Mouse (Mus musculus) urinary bladder, postnatal 25 days (tissue): ENCODE results near the gene Luc7l3.
A peak's percentile ranks its signal among the peaks of the same experiment; 100 is the strongest.

Source experiments
- DNase-seq: peaks from one replicate; pipeline ENCODE4 v3.0.0; 2022; ENCODE audit warnings: low spot score

The Luc7l3 gene

GRCm38 (mm10) chr11:94321931-94322400 is at the start of gene Luc7l3:
Gene Luc7l3 (minus strand): TSS chr11:94321988.
- peak; percentile 94 for DNase-seq

DNA sequence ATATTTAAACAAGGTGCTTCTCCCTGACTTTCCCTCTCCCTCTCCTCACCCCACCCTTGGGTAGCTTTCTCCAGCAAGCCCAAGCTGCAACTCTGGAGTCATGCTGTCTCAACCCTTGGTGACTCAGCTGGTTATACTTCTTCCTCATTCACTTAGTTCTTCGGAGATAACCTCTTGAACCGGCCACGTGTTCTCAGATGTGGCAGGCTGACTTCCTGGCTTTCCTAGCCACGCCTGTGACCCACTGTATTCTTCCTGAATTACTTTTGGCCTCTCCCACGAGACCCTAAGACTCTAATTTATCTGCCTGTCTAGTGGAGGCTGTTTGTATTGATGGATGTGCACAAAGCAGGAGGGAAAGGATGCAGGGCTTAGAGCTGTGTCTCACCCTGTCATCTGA is 49.0 kb upstream of the Luc7l3 start:
- no peak for DNase-seq

DNA sequence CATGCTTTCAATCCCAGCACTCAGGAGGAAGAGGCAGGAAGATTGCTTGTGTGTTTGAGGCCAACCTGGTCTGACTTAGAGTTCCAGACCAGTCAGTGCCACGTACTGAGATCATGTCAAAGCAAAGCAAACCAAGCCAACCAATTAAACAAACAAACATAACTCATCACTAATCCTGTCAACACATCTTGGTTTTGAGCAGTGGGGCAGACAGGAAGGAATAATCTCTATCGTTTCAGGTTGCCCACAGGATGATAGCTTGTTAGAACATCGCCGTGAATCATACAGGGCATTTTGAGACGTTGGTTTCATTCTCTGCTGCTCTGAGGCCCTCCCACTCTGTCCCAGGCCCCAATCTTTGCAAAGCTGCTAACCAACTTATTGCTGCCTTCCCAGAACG is 48.2 kb upstream of the Luc7l3 start:
- no peak for DNase-seq

- DNase-seq = no peak
These were observed 43.6 kb upstream of the Luc7l3 start for GRCm38 (mm10) chr11:94365340-94365739.

GRCm38 (mm10) chr11:94363690-94364089 is 41.9 kb upstream of the Luc7l3 start:
- peak; percentile 60 for DNase-seq

- DNase-seq = no peak
These were observed 40.3 kb upstream of the Luc7l3 start for GRCm38 (mm10) chr11:94362101-94362500.

GRCm38 (mm10) chr11:94361166-94361870 is 39.5 kb upstream of the Luc7l3 start:
- DNase-seq = no peak

DNA sequence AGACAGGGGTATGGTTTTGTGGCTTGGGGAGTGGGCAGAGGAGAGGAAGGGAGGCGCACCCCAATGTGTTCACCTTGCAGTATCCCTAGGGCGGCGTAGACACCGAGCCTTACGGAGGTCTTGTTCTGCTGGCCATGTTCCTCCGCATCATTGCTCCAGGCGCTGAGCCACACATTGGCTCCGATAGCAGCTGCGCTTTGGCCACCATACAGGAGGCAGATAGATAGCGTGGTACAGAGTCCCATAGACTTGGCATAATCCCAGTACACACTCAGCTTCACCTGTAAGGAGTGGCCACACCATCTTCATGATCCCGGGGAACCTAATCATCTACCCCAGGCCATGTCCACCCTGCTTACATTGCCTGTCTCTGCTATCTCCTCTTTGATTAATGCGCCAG is 37.4 kb upstream of the Luc7l3 start:
- DNase-seq = no peak

DNA sequence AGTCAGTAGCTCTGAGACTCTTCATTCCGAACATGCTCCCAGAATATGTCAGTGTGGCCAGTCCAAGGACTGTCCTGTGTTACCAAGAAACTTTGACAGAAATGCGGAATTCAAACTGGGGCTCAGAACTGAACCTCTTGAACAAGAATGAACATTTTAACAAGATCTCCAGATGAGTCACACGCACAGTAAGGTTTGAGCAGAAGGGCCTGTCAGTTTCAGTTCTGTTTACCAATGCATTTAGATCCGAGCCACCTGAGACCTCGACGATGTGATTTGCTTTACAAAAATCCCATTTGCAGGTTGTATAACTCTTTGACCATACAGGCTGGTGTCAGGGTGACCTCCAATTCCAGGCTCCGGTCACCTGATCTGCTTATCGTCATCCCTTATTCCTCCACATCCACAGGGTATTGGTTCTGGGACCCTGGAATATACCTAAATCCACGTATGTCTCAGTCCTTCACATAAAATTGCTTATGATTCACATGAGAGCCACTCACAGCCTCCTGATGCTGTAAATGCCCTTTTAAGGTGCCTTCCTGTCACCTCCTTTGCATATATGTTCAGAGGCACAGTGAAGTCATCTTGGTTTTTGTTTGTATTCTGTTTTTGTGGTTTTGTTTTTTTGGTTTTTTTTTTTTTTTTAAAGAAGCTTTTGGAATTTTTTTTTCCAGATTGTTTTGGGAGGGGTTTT is 33.9 kb upstream of the Luc7l3 start:
- no peak for DNase-seq

GRCm38 (mm10) chr11:94351094-94351493 is 29.3 kb upstream of the Luc7l3 start:
- DNase-seq = no peak

- DNase-seq = no peak
These were observed 28.5 kb upstream of the Luc7l3 start for GRCm38 (mm10) chr11:94350337-94350736.

- no peak for DNase-seq
These were observed 28.1 kb upstream of the Luc7l3 start for GRCm38 (mm10) chr11:94349839-94350238.

- DNase-seq = no peak
These were observed 25.3 kb upstream of the Luc7l3 start for GRCm38 (mm10) chr11:94347063-94347575.

GRCm38 (mm10) chr11:94346611-94347010 is 24.8 kb upstream of the Luc7l3 start:
- DNase-seq = no peak

DNA sequence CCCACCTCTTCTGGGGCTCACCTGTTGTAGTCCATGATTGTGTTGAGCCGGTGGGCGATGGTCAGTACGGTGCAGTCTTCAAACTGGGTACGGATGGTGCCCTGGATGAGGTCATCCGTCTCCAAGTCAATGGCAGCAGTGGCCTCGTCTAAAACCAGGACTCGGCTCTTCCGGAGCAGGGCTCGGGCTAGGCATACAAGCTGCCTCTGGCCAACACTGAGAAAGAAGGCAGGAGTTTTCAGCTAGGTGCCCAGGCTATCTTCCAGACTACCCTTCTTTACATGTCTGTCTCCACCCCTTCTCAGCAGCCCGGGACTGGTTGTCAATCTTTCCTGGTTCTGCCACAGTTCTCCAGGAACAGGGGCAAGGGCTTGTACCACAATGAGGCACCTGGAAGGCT is 24.1 kb upstream of the Luc7l3 start:
- DNase-seq = no peak

DNA sequence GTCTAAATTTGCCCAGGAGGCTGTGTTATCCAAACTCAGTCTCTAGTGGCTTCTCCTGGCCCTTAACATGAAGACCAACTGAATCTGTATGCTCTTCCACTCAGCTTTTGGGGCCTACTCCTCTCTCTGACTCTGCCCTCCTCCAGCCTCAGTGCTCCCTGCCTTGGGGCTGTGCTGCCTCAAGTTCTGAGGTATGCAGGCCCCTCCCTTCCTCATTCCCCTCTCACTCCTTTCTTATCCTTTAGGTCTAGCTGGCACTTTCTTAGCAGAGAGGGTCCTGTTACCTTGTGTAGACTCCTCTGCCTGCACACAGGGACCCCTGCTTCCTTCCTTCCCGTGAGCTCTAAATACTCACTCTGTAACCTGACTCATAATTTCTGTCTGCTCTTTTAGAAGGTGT is 22.7 kb upstream of the Luc7l3 start:
- DNase-seq = no peak

- no peak for DNase-seq
These were observed 22.2 kb upstream of the Luc7l3 start for GRCm38 (mm10) chr11:94343955-94344358.

DNA sequence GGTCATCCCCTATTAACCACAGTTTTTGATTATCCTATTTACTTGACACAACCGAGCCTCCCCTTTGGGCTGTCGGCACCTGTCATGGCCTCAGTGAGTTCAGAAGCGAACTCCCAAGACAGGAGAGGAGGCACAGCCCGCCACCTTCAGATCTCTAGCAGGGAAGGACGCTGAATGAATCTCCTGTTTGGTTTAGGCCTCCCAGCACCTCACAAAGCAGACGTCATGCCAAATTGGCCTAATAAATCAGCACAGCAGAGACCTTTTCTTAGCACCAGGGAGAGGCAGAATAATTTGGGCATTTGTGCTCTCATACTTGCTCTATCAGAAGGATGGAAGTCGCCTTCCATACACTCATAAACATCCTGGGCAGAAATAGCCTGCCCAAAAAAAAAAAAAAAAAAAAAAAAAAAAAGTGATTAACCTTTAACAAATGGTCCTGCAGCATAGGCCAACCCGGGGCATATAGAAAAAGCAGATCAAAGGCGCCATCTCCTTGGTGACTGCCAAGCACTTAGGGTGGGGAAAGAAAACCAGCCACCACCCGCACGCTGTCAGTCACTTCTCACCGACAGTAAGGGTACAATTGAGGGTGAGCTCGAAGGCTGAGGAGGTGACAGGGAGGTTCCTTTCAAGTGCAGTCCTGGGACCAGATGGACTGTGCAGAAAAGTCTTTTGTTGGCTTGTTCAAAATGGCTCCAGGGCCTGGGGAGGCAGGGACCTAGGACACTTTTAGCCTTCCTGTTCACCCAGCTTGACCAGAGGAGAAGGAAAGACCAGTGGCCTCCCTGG is 20.5 kb upstream of the Luc7l3 start:
- DNase-seq = no peak

GRCm38 (mm10) chr11:94340948-94341933 is 19.5 kb upstream of the Luc7l3 start:
- no peak for DNase-seq

- DNase-seq = no peak
These were observed 18.2 kb upstream of the Luc7l3 start for GRCm38 (mm10) chr11:94339732-94340585.
